Mouse (Mus musculus) ovary, postnatal 10 days (tissue): ENCODE measurements around the gene Olfr204.
"Not testable (repeated sequence)": the region's sequence is repeated elsewhere in the genome, so short reads cannot be mapped to it uniquely, and the experiment has no call there.

Source experiments
- DNase-seq: peaks from one replicate; pipeline ENCODE4 v3.0.0; 2022; ENCODE audit warnings: low spot score

Olfr204 gene

GRCm38 (mm10) chr16:59318148-59318547 is at the start of gene Olfr204:
Olfr204 (minus strand) TSS chr16:59318248.
- no peak for DNase-seq

DNA sequence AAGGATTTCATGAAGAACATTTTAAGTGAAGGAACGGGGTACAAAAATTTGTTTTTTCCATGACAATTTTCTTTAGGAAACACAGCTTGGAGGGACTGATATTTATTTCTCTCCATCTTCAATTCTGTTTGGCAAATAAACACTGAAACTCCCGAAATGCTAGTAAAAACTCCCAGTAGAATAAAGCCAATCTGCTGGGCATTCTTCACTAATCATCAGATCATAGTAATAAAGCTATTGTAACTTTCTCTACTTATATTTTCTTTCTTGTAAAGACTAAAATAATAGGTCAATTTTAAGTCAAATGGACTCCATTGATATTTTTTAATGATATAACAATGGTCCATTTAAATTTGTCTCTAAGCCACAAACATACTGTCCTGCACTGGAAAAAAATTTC is 45.8 kb upstream of the Olfr204 start, which contains the start of gene Olfr209:
Olfr209 (minus strand) TSS at position 101 of the 400 bp plus-strand sequence.
- no peak for DNase-seq

DNA sequence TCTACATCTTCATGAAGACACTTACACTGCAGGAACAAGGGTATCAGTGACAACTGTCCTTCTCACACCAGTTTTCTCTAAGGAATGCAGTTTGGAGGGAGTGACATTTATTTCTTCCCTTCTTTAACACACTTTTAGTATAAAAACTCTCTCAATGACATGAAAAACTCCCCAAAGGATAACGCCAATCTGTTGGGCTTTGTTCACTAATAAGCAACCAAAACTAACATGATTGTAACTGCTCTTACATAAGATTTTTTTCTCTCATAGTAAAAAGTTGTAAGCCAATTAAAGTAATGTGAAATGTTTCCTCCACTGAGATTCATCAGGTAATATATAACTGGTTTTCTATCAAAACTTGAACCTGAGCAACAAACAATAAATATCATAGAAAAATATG is 31.1 kb upstream of the Olfr204 start, which contains the start of gene Olfr206:
Olfr206 (minus strand) TSS at position 101 of the 400 bp plus-strand sequence.
- DNase-seq: no peak

GRCm38 (mm10) chr16:59331038-59331437 is 13.0 kb upstream of the Olfr204 start, which contains the start of gene Olfr205:
Olfr205 (minus strand) TSS chr16:59331138.
- DNase-seq: no peak

DNA sequence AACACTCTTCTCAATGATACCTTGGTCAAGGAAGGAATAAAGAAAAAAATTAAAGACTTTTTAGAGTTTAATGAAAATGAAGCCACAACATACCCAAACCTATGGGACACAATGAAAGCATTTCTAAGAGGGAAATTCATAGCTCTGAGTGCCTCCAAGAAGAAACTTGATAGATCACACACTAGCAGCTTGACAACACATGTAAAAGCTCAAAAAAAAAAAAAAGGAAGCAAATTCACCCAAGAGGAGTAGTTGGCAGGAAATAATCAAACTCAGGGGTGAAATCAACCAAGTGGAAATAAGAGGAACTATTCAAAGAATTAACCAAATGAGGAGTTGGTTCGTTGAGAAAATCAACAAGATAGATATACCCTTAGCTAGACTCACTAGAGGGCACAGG is 5.2 kb upstream of the Olfr204 start:
- not testable (repeated sequence) for DNase-seq

GRCm38 (mm10) chr16:59298581-59298980 is 19.5 kb downstream of the Olfr204 start, which contains the start of gene Olfr203:
Olfr203 (plus strand) TSS chr16:59298881.
- no peak for DNase-seq

- DNase-seq: not testable (repeated sequence)
These were observed 30.5 kb downstream of the Olfr204 start for GRCm38 (mm10) chr16:59287576-59287975.

DNA sequence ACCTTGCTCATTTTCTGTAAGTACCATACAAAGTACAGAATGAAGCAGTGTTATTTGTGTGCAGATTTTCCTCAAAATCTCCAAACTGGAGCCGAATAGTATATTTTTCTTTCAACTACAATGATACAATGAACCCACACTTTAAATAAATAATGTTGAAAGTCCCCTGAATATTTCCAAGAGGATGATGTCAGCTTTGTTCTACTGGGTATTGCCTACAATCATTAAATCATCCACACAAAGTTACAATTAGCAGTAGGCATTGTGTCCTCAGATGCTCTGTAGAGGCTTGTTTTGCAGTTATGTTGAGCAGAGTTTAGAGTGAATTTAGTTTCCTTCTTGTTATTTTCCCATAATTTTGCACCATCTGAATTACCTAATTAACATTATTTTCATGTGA is 31.4 kb downstream of the Olfr204 start, which contains the start of gene Olfr202:
Olfr202 (minus strand) TSS at position 101 of the 400 bp plus-strand sequence.
- DNase-seq: no peak

- no peak for DNase-seq
These were observed 34.6 kb downstream of the Olfr204 start for GRCm38 (mm10) chr16:59283476-59283875.

GRCm38 (mm10) chr16:59280542-59280941 is 37.5 kb downstream of the Olfr204 start:
- no peak for DNase-seq

- DNase-seq: not testable (repeated sequence)
These were observed 45.5 kb downstream of the Olfr204 start, which contains the start of gene Olfr201 for GRCm38 (mm10) chr16:59272532-59272931. Olfr201 (minus strand) TSS chr16:59272632.

DNA sequence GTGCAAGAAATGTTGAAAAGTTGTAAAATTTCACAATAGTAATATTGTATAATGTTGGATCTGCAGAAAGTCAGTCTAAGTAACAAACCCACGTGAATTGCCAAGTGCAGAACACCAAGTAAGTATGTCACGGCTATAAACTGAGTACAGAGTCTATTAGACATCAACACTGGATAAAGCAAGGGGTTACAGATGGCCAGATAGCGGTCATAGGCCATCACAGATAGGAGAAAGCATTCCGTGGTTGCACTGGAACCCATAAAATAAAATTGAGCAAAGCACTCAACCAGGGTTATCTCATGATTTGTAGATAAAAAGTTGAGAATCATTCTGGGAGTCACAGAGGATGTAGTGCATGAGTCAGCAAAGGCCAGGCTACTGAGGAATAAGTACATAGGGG is 49.0 kb downstream of the Olfr204 start:
- not testable (repeated sequence) for DNase-seq
